Mouse (Mus musculus) spleen, adult 2 months (tissue): ENCODE results near the gene Gm12184. TPM values are rescaled to one million over a fixed set of nuclear protein-coding genes. Genes with fewer than 3 reads are reported as not detected.
A peak's percentile ranks its signal among the peaks of the same experiment; 100 is the strongest.
"Not testable (repeated sequence)": the region's sequence is repeated elsewhere in the genome, so short reads cannot be mapped to it uniquely, and the experiment has no call there.

Source experiments
- DNase-seq, 2 experiments: peaks; one replicate each; pipeline versions ENCODE4 v3.0.0 to v3.0.0-alpha.2; 2012 to 2021; ENCODE audit warnings: low spot score in 2 of 2, low read depth in 1 of 2
- H3K27ac ChIP-seq: fragments of 200-500 bp; 2 replicates; pipeline ENCODE4 v1.5.1; 2012; ENCODE audit warnings: low read length, inconsistent platforms; ENCODE audit not compliant: insufficient read depth
- H3K27me3 ChIP-seq: fragments of 200-500 bp; 2 replicates; pipeline ENCODE4 v1.6.1; 2012; ENCODE audit warnings: mild to moderate bottlenecking, moderate library complexity, low read length, inconsistent platforms; ENCODE audit not compliant: control insufficient read depth, insufficient read depth
- H3K36me3 ChIP-seq: fragments of 200-500 bp; 2 replicates; pipeline ENCODE4 v1.6.1; 2012; ENCODE audit warnings: mild to moderate bottlenecking, low read length, inconsistent platforms; ENCODE audit not compliant: control insufficient read depth, insufficient read depth
- H3K4me1 ChIP-seq: fragments of 200-500 bp; 2 replicates; pipeline ENCODE4 v1.6.1; 2011; ENCODE audit warnings: inconsistent platforms; ENCODE audit not compliant: control insufficient read depth, insufficient read depth, insufficient read length
- H3K4me3 ChIP-seq: fragments of 200-500 bp; 2 replicates; pipeline ENCODE4 v1.5.1; 2011; ENCODE audit warnings: mild to moderate bottlenecking, inconsistent platforms; ENCODE audit not compliant: insufficient read depth, insufficient read length; ENCODE audit errors: extremely low read depth
- CTCF ChIP-seq: fragments of 200-500 bp; IDR thresholded peaks from 2 replicates; pipeline ENCODE4 v1.5.1; 2011; ENCODE audit warnings: mild to moderate bottlenecking, inconsistent platforms; ENCODE audit not compliant: insufficient read depth, insufficient read length, insufficient replicate concordance; ENCODE audit errors: extremely low read depth
- POLR2A ChIP-seq: fragments of 200-500 bp; IDR thresholded peaks from 2 replicates; pipeline ENCODE4 v1.6.1; 2011; ENCODE audit warnings: low read depth, low read length, inconsistent platforms
- WGBS: fragments of 180-500 bp; shearing (Covaris S2); methylation state at CpG from one replicate; pipeline ENCODE4 v1.1.7; 2018; 5-methylcytosine and 5-hydroxymethylcytosine counted together
- polyA plus RNA-seq: library from polyadenylated mRNA; depleted of rRNA; stranded (reverse); fragments of >200 nt; gene quantifications from 2 replicates; pipeline ENCODE4 v1.2.3, GENCODE M21; 2012

Gene Gm12184
- polyA plus RNA-seq, 1 experiment: 3.9 TPM

DNA sequence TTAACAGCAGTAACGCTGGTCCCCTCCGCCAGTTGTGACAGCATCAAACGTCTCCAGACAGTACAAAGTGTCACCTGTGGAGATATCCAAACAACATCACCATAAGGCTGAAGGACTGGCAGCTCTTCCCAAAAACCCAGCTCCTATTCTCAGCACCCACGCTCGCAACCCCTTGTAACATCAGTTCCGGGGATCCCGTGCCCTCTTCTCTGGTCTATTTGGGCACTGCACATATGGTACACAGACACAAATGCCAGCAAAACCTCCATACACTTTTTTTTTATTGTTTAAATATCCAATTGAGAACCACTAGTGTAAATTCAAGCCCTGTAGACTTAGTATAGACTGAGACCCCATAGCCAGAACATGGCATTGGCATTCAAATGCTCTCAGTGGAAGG is 31.2 kb downstream of the Gm12184 start:
- 96% methylated on average over 7 of the region's 7 CpGs for WGBS
- no peak for TF ChIP-seq CTCF
- TF ChIP-seq POLR2A: no peak
- DNase-seq: peak in 1 of 2 experiments; percentile 44
- no peaks in the 10 kb centered on the region for H3K27me3 ChIP-seq
- no peaks in the 10 kb centered on the region for H3K4me1 ChIP-seq
- no peak overlapping the region for H3K4me3 ChIP-seq
- H3K36me3 ChIP-seq: no peaks in the 10 kb centered on the region
- H3K27ac ChIP-seq: no peak overlapping the region

DNA sequence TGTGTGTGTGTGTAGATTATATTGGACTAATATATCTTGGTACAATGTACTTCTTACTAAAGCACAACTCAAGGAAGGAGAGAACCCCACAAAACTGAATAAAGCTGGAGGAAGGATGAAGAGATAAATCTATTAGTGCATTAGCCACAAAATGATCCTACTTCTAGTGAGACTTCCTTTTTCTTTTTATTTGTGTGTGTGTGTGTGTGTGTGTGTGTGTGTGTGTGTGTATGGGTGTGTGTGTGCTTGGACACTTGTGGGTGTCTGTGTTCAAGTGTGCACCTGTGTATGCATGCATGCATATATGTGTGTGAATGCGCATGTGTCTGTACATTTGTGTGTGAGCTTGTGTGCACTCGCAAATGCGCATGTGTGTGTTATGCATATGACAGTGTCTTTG is 33.3 kb downstream of the Gm12184 start:
- Histone ChIP-seq H3K4me1 (no peaks in the 10 kb centered on the region), H3K27me3 (no peaks in the 10 kb centered on the region), H3K4me3 (no peak overlapping the region), H3K36me3 (no peaks in the 10 kb centered on the region), H3K27ac (no peak overlapping the region)
- TF ChIP-seq POLR2A (no peak), CTCF (no peak)
- 99% methylated on average over 3 of the region's 3 CpGs for WGBS
- no peak for DNase-seq

DNA sequence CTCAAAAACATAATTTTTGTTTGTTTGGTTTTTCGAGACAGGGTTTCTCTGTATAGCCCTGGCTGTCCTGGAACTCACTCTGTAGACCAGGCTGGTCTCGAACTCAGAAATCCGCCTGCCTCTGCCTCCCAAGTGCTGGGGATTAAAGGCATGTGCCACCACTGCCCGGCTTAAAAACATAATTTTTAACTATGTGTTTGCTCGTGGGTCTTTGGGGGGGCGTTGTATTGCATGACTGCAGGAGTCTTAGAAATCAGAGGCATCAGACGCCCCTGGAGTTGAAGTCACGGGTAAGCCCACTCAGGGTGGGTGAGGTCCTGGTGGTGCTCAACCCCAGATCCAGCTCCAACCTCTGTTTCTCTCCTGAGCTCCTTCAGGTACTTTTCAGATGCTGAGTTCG is 34.6 kb downstream of the Gm12184 start:
- WGBS: 85% methylated on average over 9 of the region's 9 CpGs

DNA sequence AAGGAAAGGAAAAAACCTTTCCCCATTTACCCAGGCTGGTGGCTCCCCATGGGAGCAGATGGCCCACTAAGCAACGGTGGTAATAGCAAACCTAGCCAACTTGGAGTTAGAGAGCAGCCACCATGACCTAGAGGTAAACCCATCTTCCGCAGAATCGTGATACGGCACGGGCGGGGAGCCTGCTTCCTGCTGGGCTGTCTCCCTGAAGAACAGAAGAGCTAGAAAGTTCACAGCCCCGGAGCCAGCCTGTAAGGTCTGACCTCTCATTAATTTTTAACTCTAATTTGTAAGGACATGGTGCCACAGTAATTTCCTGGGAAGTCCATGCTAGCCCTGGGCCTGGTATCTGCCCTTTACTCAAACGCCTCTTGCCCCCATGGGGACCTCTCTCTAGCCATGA is 35.5 kb downstream of the Gm12184 start:
- no peak for DNase-seq
- WGBS: 78% methylated on average over 8 of the region's 8 CpGs
- H3K36me3 ChIP-seq: no peaks in the 10 kb centered on the region
- no peak for TF ChIP-seq CTCF
- TF ChIP-seq POLR2A: no peak
- H3K27ac ChIP-seq: no peak overlapping the region
- no peaks in the 10 kb centered on the region for H3K4me1 ChIP-seq
- no peaks in the 10 kb centered on the region for H3K27me3 ChIP-seq
- H3K4me3 ChIP-seq: no peak overlapping the region

More for the DNA sequence above, 34.6 kb downstream of the Gm12184 start:
- not testable (repeated sequence) for H3K36me3 ChIP-seq, H3K4me1 ChIP-seq, H3K4me3 ChIP-seq, H3K27ac ChIP-seq, H3K27me3 ChIP-seq, DNase-seq

DNA sequence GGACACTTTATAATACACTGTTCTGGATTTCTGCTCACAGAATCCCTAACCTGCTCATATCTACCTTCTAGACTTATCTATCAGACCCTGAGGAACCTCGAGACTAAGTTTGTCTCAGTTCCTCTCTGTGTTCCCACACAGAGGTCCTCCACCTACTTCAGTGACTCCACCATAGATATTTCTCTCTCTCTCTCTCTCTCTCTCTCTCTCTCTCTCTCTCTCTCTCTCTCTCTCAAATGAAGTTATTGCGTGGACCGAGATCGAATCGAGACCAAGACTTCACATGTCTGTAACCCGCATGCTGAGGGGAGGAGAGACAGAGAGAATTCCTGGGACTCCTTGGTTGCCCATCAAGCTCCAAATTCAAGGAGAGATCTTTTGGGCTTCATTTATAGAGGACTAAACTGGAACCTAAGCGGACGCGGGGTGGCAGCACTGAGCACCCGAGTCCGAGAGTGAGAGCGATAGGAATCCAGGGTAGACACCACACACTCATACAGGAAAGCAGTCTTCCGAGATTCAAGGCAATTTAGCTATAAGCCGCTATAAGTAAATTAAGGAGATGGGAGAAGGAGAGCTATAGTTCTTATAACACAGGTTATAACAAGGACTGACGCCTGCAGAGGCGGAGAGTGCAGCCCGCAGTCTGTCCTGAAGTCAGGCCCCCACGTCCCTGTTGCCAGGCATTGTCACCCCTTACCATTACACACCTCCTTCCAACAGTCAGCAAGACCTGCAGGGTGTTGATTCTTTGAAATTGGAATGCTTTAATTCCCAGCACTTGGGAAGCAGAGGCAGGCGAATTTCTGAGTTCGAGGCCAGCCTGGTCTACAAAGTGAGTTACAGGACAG is 36.3 kb downstream of the Gm12184 start:
- peak; percentile 63 to 80 for DNase-seq
- Histone ChIP-seq H3K36me3 (no peaks in the 10 kb centered on the region), H3K27me3 (no peaks in the 10 kb centered on the region), H3K4me1 (no peaks in the 10 kb centered on the region), H3K4me3 (no peak overlapping the region), H3K27ac (no peak overlapping the region)
- TF ChIP-seq POLR2A: no peak
- peak; percentile 87; the same call in 1 of the 2 replicates for TF ChIP-seq CTCF
- WGBS: 26% methylated on average over 20 of the region's 20 CpGs

DNA sequence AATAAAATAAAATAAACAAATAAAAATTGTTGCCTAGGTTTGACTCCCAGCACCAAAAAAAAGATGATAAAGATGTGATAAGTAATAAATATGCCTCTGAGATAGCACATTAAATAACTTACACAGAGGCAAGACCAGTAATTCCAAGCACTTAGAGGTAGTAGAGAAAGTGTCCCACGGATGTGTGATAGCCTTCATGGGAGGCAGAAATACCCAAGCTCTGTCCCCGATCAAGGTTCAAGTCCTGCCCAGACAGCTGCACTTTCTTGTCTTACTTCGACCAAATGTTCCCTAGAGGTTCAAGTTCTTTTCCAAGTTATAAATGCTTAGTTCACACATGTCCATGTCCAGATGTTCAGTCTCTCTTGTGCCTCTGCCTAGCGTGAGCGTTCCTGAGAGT is 37.2 kb downstream of the Gm12184 start:
- DNase-seq: no peak
- WGBS: 92% methylated on average over 5 of the region's 5 CpGs

DNA sequence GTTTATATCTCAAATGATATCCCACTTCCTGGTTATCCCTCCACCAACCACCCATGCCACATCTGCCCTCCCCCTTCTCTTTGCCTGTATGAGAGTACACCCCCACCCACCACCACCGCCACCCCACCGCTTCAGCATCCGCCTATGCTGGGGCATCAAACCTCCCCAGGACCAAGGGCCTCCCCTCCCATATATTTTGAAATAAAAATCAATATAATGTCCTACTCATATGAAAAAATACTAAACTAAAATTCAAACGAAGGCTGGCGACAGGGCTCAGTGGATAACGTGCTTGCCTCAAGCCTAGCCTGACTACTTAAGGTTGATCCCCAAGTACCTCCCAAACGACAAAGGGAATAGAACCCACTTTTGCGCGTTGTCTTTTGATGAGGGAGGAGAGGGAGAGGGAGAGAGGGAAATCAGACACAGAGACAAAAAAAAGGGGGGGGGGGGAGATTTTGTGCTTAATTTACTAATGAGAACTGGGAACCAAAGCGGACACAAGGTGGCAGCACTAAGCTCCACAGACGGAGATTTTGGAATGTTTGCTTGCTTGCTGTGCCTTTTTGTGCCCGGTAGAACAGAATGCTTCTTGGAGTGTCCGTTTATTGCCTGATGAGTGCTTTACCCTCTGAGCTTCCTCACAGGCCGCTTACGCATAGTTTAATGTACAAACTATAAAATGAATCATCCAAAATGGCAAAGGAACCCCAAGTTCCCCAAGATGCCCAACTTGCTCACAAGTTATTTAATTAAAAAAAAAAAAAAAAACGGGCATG is 38.0 kb downstream of the Gm12184 start:
- no peaks in the 10 kb centered on the region for H3K4me1 ChIP-seq
- H3K4me3 ChIP-seq: peak overlapping the region; percentile 63
- WGBS: 1% methylated on average over 16 of the region's 16 CpGs
- H3K27ac ChIP-seq: peak overlapping the region; percentile 74
- DNase-seq: peak; percentile 77 to 83
- H3K27me3 ChIP-seq: no peaks in the 10 kb centered on the region
- TF ChIP-seq CTCF (peak; percentile 43; the same call in 1 of the 2 replicates), POLR2A (no peak)
- no peaks in the 10 kb centered on the region for H3K36me3 ChIP-seq

More for the DNA sequence above, 37.2 kb downstream of the Gm12184 start:
- Histone ChIP-seq H3K36me3 (no peaks in the 10 kb centered on the region), H3K27me3 (no peaks in the 10 kb centered on the region), H3K4me3 (no peak overlapping the region), H3K4me1 (no peaks in the 10 kb centered on the region), H3K27ac (no peak overlapping the region)
- no peak for TF ChIP-seq POLR2A
